Mouse (Mus musculus) stomach, postnatal 0 days (tissue): ENCODE measurements around the gene Fads3. TPM values are rescaled to one million over a fixed set of nuclear protein-coding genes. Genes with fewer than 3 reads are reported as not detected.

Experiments used
- ATAC-seq: fragments of 200-750 bp; cut with Nextera tagmentation; 2 replicates; pipeline ENCODE4 v1.8.0; 2017; ENCODE audit not compliant: low FRiP score, low TSS enrichment
- DNase-seq: peaks from one replicate; pipeline ENCODE4 v3.0.0-alpha.2; 2016; ENCODE audit warnings: low spot score
- H3K27ac ChIP-seq: fragments of 300-500 bp; sonication (generic); replicated peaks from 2 replicates; pipeline ENCODE4 v1.5.1; 2014; ENCODE audit warnings: mild to moderate bottlenecking, control low read depth
- H3K27me3 ChIP-seq: fragments of 300-500 bp; sonication (generic); 2 replicates; pipeline ENCODE4 v1.6.1; 2014; ENCODE audit warnings: low read length; ENCODE audit not compliant: control insufficient read depth, insufficient read depth
- H3K36me3 ChIP-seq: fragments of 300-500 bp; sonication (generic); 2 replicates; pipeline ENCODE4 v1.6.1; 2014; ENCODE audit warnings: low read length, mixed read lengths; ENCODE audit not compliant: control insufficient read depth, insufficient read depth
- H3K4me1 ChIP-seq: fragments of 300-500 bp; sonication (generic); replicated peaks from 2 replicates; pipeline ENCODE4 v1.6.1; 2014; ENCODE audit warnings: antibody characterized with exemption; ENCODE audit not compliant: control insufficient read depth, insufficient read depth
- H3K4me2 ChIP-seq: fragments of 300-500 bp; sonication (generic); replicated peaks from 2 replicates; pipeline ENCODE4 v1.6.1; 2014; ENCODE audit warnings: low read depth, mild to moderate bottlenecking, control low read depth, moderate library complexity
- H3K4me3 ChIP-seq: fragments of 300-500 bp; sonication (generic); 2 replicates; pipeline ENCODE4 v1.5.1; 2014; ENCODE audit warnings: low read depth, low read length, control low read depth
- H3K9ac ChIP-seq: fragments of 300-500 bp; sonication (generic); 2 replicates; pipeline ENCODE4 v1.6.1; 2014; ENCODE audit warnings: mild to moderate bottlenecking, low read length, control low read depth, mixed read lengths
- H3K9me3 ChIP-seq: fragments of 300-500 bp; sonication (generic); 2 replicates; pipeline ENCODE4 v1.6.1; 2016; ENCODE audit warnings: low read length; ENCODE audit not compliant: control insufficient read depth
- CTCF ChIP-seq: IDR thresholded peaks from 2 replicates; pipeline ENCODE4 v1.5.1; 2016; ENCODE audit warnings: antibody characterized with exemption, low read depth, mild to moderate bottlenecking, moderate library complexity
- EP300 ChIP-seq: optimal IDR thresholded peaks from 2 replicates; pipeline ENCODE3; 2016; ENCODE audit warnings: antibody characterized with exemption
- WGBS: fragments of 180-500 bp; shearing (Covaris S2); extraction: QIAGEN DNeasy Blood & Tissue Kit; methylation state at CpG from one replicate; pipeline ENCODE4 v1.1.7; 2014; 5-methylcytosine and 5-hydroxymethylcytosine counted together
- polyA plus RNA-seq: library from polyadenylated mRNA; unstranded; fragments of >200 nt; fragmentation: Nextera tagmentation; extraction: Ambion mirVana; gene quantifications from 2 replicates; pipeline ENCODE4 v1.2.1, GENCODE M21; 2015

Fads3 gene
- polyA plus RNA-seq, 1 experiment from 2014 or later, result 27.5 TPM

- Histone ChIP-seq H3K36me3 (no peaks in the 10 kb centered on the region; the same call in 1 of the 2 replicates), H3K27me3 (no peaks in the 10 kb centered on the region), H3K4me2 (no peak overlapping the region), H3K4me3 (no peak overlapping the region), H3K27ac (0 out of 2 replicates have a peak overlapping the region, but pooled peaks have one; percentile 45), H3K9me3 (no peaks in the 10 kb centered on the region), H3K9ac (no peak overlapping the region), H3K4me1 (peaks cover 6% of the 10 kb centered on the region; the same call in 1 of the 2 replicates)
- TF ChIP-seq EP300, result no peak
- no peak for TF ChIP-seq CTCF
- 11% methylated on average over 8 of the region's 8 CpGs for WGBS
- no peak for ATAC-seq
- no peak for DNase-seq
These were observed 16.0 kb upstream of the Fads3 start for GRCm38 (mm10) chr19:10025169-10025875.

GRCm38 (mm10) chr19:10029746-10030145 lies 11.6 kb upstream of the Fads3 start:
- TF ChIP-seq CTCF (no peak), EP300 (no peak)
- DNase-seq, result no peak
- 86% methylated on average over 2 of the region's 2 CpGs for WGBS
- Histone ChIP-seq H3K4me2 (no peak overlapping the region), H3K36me3 (no peaks in the 10 kb centered on the region; the same call in none of the 2 replicates), H3K27ac (no peak overlapping the region), H3K9ac (no peak overlapping the region), H3K4me3 (no peak overlapping the region), H3K9me3 (no peaks in the 10 kb centered on the region), H3K27me3 (no peaks in the 10 kb centered on the region), H3K4me1 (peaks cover 2% of the 10 kb centered on the region; the same call in 1 of the 2 replicates)
- no peak for ATAC-seq

GRCm38 (mm10) chr19:10033211-10033973 lies 8.0 kb upstream of the Fads3 start:
- H3K9me3 ChIP-seq, result no peaks in the 10 kb centered on the region
- H3K4me3 ChIP-seq, result no peak overlapping the region
- peak; percentile 53 for DNase-seq
- no peak overlapping the region for H3K9ac ChIP-seq
- H3K4me1 ChIP-seq, result no peaks in the 10 kb centered on the region
- H3K27ac ChIP-seq, result no peak overlapping the region
- WGBS, result 40% methylated on average over 8 of the region's 8 CpGs
- H3K27me3 ChIP-seq, result no peaks in the 10 kb centered on the region
- peak; percentile 94 for TF ChIP-seq CTCF
- TF ChIP-seq EP300, result no peak
- H3K4me2 ChIP-seq, result no peak overlapping the region
- H3K36me3 ChIP-seq, result no peaks in the 10 kb centered on the region; the same call in 1 of the 2 replicates
- peak; percentile 46 for ATAC-seq

GRCm38 (mm10) chr19:10034356-10034755 lies 7.0 kb upstream of the Fads3 start:
- Histone ChIP-seq H3K27ac (no peak overlapping the region), H3K4me3 (no peak overlapping the region), H3K36me3 (no peaks in the 10 kb centered on the region; the same call in 1 of the 2 replicates), H3K4me2 (no peak overlapping the region), H3K9me3 (no peaks in the 10 kb centered on the region), H3K27me3 (no peaks in the 10 kb centered on the region), H3K9ac (no peak overlapping the region), H3K4me1 (peaks cover 3% of the 10 kb centered on the region)
- no peak for ATAC-seq
- whole genome bisulfite sequencing, result 86% methylated on average over 5 of the region's 5 CpGs
- TF ChIP-seq EP300 (no peak), CTCF (no peak)
- no peak for DNase-seq

- no peaks in the 10 kb centered on the region for H3K27me3 ChIP-seq
These were observed 6.5 kb upstream of the Fads3 start for GRCm38 (mm10) chr19:10034785-10035447.

More at GRCm38 (mm10) chr19:10034785-10035447, 6.5 kb upstream of the Fads3 start:
- Histone ChIP-seq H3K4me3 (no peak overlapping the region), H3K4me2 (no peak overlapping the region), H3K9me3 (no peaks in the 10 kb centered on the region), H3K36me3 (no peaks in the 10 kb centered on the region; the same call in 1 of the 2 replicates), H3K4me1 (peaks cover 3% of the 10 kb centered on the region), H3K27ac (no peak overlapping the region), H3K9ac (peak overlapping the region; percentile 23; the same call in 1 of the 2 replicates)
- peak; percentile 80 for ATAC-seq
- WGBS, result 47% methylated on average over 8 of the region's 8 CpGs
- peak; percentile 88 for DNase-seq
- TF ChIP-seq CTCF, result peak; percentile 96
- TF ChIP-seq EP300, result no peak
